Mouse (Mus musculus) brain, embryonic 14.5 days (tissue): ENCODE results near the gene Catsperz. TPM values are rescaled to one million over a fixed set of nuclear protein-coding genes. Genes with fewer than 3 reads are reported as not detected.

Experiments used
- DNase-seq: peaks from one replicate; pipeline ENCODE4 v3.0.0-alpha.2; 2011; ENCODE audit warnings: low read depth
- CTCF ChIP-seq: fragments of 200-500 bp; IDR thresholded peaks from 2 replicates; pipeline ENCODE4 v1.5.1; 2012; ENCODE audit warnings: inconsistent platforms, mild to moderate bottlenecking, moderate library complexity, borderline replicate concordance; ENCODE audit not compliant: insufficient read depth, insufficient read length; ENCODE audit errors: extremely low read depth
- POLR2A ChIP-seq: fragments of 200-500 bp; IDR thresholded peaks from 2 replicates; pipeline ENCODE4 v1.6.1; 2012; ENCODE audit warnings: mild to moderate bottlenecking, inconsistent platforms, borderline replicate concordance; ENCODE audit not compliant: poor library complexity, insufficient read depth, insufficient read length, severe bottlenecking; ENCODE audit errors: extremely low read depth
- polyA plus RNA-seq: library from polyadenylated mRNA; depleted of rRNA; stranded (reverse); fragments of >200 nt; gene quantifications from 2 replicates; pipeline ENCODE4 v1.2.3, GENCODE M21; 2012

Catsperz gene
- polyA plus RNA-seq, 1 experiment = 1.5 TPM

- TF ChIP-seq CTCF (no peak), POLR2A (no peak)
- DNase-seq = peak; percentile 42
These were observed 5.1 kb downstream of the Catsperz start for GRCm38 (mm10) chr19:6919876-6920740.

- no peak for TF ChIP-seq POLR2A
- TF ChIP-seq CTCF = no peak
- DNase-seq = no peak
These were observed 5.7 kb downstream of the Catsperz start for GRCm38 (mm10) chr19:6919431-6919830.

GRCm38 (mm10) chr19:6918321-6918720, 6.9 kb downstream of the Catsperz start:
- no peak for TF ChIP-seq CTCF
- TF ChIP-seq POLR2A = no peak
- no peak for DNase-seq

GRCm38 (mm10) chr19:6916496-6916895, 8.7 kb downstream of the Catsperz start:
- no peak for DNase-seq
- TF ChIP-seq POLR2A (no peak), CTCF (no peak)

GRCm38 (mm10) chr19:6915276-6915675, 9.9 kb downstream of the Catsperz start:
- TF ChIP-seq POLR2A = no peak
- TF ChIP-seq CTCF = no peak
- no peak for DNase-seq

- DNase-seq = no peak
These were observed 10.6 kb downstream of the Catsperz start for GRCm38 (mm10) chr19:6914540-6914939.

GRCm38 (mm10) chr19:6913991-6914390, 11.2 kb downstream of the Catsperz start:
- TF ChIP-seq POLR2A = no peak
- TF ChIP-seq CTCF = no peak
- no peak for DNase-seq

More at GRCm38 (mm10) chr19:6914540-6914939, 10.6 kb downstream of the Catsperz start:
- TF ChIP-seq POLR2A = no peak
- no peak for TF ChIP-seq CTCF

GRCm38 (mm10) chr19:6913036-6913435, 12.1 kb downstream of the Catsperz start:
- no peak for TF ChIP-seq CTCF
- no peak for TF ChIP-seq POLR2A
- no peak for DNase-seq

- TF ChIP-seq CTCF (no peak), POLR2A (no peak)
- DNase-seq = no peak
These were observed 12.8 kb downstream of the Catsperz start for GRCm38 (mm10) chr19:6912205-6912970.

GRCm38 (mm10) chr19:6911101-6912074, 13.8 kb downstream of the Catsperz start:
- no peak for TF ChIP-seq CTCF
- no peak for TF ChIP-seq POLR2A
- DNase-seq = no peak

- peak; percentile 58 for DNase-seq
These were observed 14.9 kb downstream of the Catsperz start for GRCm38 (mm10) chr19:6910306-6910705.

GRCm38 (mm10) chr19:6909507-6910289, 15.5 kb downstream of the Catsperz start, which contains the start of the genes Trmt112 and Prdx5:
Trmt112 (plus strand) TSS chr19:6909698.
Prdx5 (minus strand) TSS chr19:6910106.
- peak; percentile 51; the same call in 1 of the 2 replicates for TF ChIP-seq POLR2A
- TF ChIP-seq CTCF = no peak
- peak; percentile 99 for DNase-seq

- no peak for DNase-seq
- TF ChIP-seq CTCF = no peak
- no peak for TF ChIP-seq POLR2A
These were observed 16.2 kb downstream of the Catsperz start for GRCm38 (mm10) chr19:6909021-6909420.
